13 mouse cellular contexts compared by ENCODE assay signal in the genomic region with DNA sequence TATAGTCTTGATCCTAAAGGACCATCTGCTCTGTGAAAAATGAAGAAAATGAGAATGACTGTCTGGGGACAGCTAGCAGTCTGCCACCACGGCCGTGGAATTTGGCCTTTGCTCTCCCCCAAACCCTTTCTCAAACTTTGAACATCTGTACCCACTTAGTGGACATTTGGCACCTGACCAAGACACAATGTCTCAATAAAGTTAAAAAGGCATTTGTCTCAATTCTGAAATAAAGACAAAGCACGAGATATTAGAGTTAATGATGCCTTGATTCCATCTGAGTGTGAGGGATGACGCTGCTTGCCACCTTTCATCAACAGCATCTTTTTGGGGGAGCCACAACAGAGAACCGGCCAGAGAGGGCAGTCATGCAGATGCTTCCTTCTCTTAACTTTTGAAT.
"Had no signal": no experiment of that assay in that cellular context is flagged by ENCODE, and none has a peak within 500 bp of the region (broad histone marks: within the 10 kb centered on the region; RNA-seq: fewer than 3 reads in every experiment).

No protein-coding gene starts in this region.

- H3K27ac ChIP-seq: layer of hippocampus, adult 2 months; limb, embryonic 13.5 days; liver, embryonic 14.5 days; midbrain, embryonic 10.5 days; neural tube, embryonic 13.5 days; stomach, embryonic 15.5 days had no signal

- H3K36me3 ChIP-seq: limb, embryonic 13.5 days; midbrain, embryonic 10.5 days; neural tube, embryonic 13.5 days; stomach, embryonic 15.5 days had no signal

- H3K27me3 ChIP-seq: neural tube, embryonic 13.5 days; stomach, embryonic 15.5 days had no signal

- H3K4me1 ChIP-seq: limb, embryonic 13.5 days; midbrain, embryonic 10.5 days; neural tube, embryonic 13.5 days; stomach, embryonic 15.5 days had no signal

- DNase-seq: left cerebral cortex, postnatal 4 days; lung, adult 18-20 months; midbrain, embryonic 14.5 days; right cerebral cortex, postnatal 14 days; thymus, adult 2 months; thymus, postnatal 25 days had no signal

- H3K9ac ChIP-seq: limb, embryonic 13.5 days; liver, embryonic 14.5 days; neural tube, embryonic 13.5 days; stomach, embryonic 15.5 days had no signal

- H3K9me3 ChIP-seq: limb, embryonic 13.5 days; midbrain, embryonic 10.5 days; neural tube, embryonic 13.5 days; stomach, embryonic 15.5 days had no signal

- H3K4me2 ChIP-seq: limb, embryonic 13.5 days; neural tube, embryonic 13.5 days; stomach, embryonic 15.5 days had no signal

- H3K4me3 ChIP-seq: layer of hippocampus, adult 2 months; limb, embryonic 13.5 days; midbrain, embryonic 10.5 days; myocyte; neural tube, embryonic 13.5 days; stomach, embryonic 15.5 days had no signal
